Mouse (Mus musculus) erythroblast, embryonic 14.5 days (primary cell): ENCODE results near the gene Ankle2. TPM values are rescaled to one million over a fixed set of nuclear protein-coding genes. Genes with fewer than 3 reads are reported as not detected.

Experiments used
- H3K27me3 ChIP-seq: 2 replicates; pipeline ENCODE4 v1.6.1; 2012; ENCODE audit warnings: inconsistent platforms; ENCODE audit not compliant: control insufficient read depth
- H3K36me3 ChIP-seq: 2 replicates; pipeline ENCODE4 v1.6.1; 2012; ENCODE audit warnings: mild to moderate bottlenecking, inconsistent platforms; ENCODE audit not compliant: control insufficient read depth
- H3K4me1 ChIP-seq: 2 replicates; pipeline ENCODE4 v1.6.1; 2012; ENCODE audit warnings: inconsistent platforms; ENCODE audit not compliant: control insufficient read depth
- H3K4me3 ChIP-seq: replicated peaks from 2 replicates; pipeline ENCODE3; 2012; ENCODE audit warnings: moderate library complexity, mild to moderate bottlenecking, inconsistent platforms
- H3K9me3 ChIP-seq: 2 replicates; pipeline ENCODE4 v1.6.1; 2012; ENCODE audit warnings: low read length, inconsistent platforms, mixed read lengths; ENCODE audit not compliant: control insufficient read depth
- GATA1 ChIP-seq: IDR thresholded peaks from 2 replicates; pipeline ENCODE4 v1.6.1; 2012; ENCODE audit warnings: low read length, inconsistent platforms, mixed read lengths
- TAL1 ChIP-seq: IDR thresholded peaks from 3 replicates; pipeline ENCODE4 v1.6.1; 2012; ENCODE audit warnings: low read length, inconsistent platforms, mixed read lengths
- polyA plus RNA-seq: library from polyadenylated mRNA; stranded (reverse); fragments of >175 nt; gene quantifications from 2 replicates; pipeline ENCODE4 v1.2.3, GENCODE M21; 2012

The Ankle2 gene
- polyA plus RNA-seq = 0.27 TPM in 2 replicates

GRCm38 (mm10) chr5:110230780-110231461, at the start of gene Ankle2:
Gene Ankle2, plus strand, starts transcription at chr5:110231004.
- no peak for TF ChIP-seq TAL1
- TF ChIP-seq GATA1 = no peak
- peak within 1 kb of the TSS; percentile 99 for H3K4me3 ChIP-seq
- H3K9me3 ChIP-seq = no peaks in the 10 kb centered on the region
- peaks cover 28% of the 10 kb centered on the region for H3K4me1 ChIP-seq
- H3K27me3 ChIP-seq = no peaks in the 10 kb centered on the region
- peaks cover 37% of the 10 kb centered on the region for H3K36me3 ChIP-seq

GRCm38 (mm10) chr5:110181716-110182115, 49.1 kb upstream of the Ankle2 start:
- TF ChIP-seq GATA1 = no peak
- no peak for TF ChIP-seq TAL1
- Histone ChIP-seq H3K9me3 (no peaks in the 10 kb centered on the region), H3K4me3 (no peak overlapping the region), H3K4me1 (peaks cover 28% of the 10 kb centered on the region), H3K36me3 (peaks cover 41% of the 10 kb centered on the region), H3K27me3 (no peaks in the 10 kb centered on the region)

GRCm38 (mm10) chr5:110203164-110203895, 27.5 kb upstream of the Ankle2 start:
- H3K4me3 ChIP-seq = no peak overlapping the region
- peaks cover 73% of the 10 kb centered on the region for H3K36me3 ChIP-seq
- H3K27me3 ChIP-seq = no peaks in the 10 kb centered on the region
- TF ChIP-seq GATA1 (no peak), TAL1 (no peak)
- H3K9me3 ChIP-seq = no peaks in the 10 kb centered on the region
- H3K4me1 ChIP-seq = no peaks in the 10 kb centered on the region

GRCm38 (mm10) chr5:110204777-110205176, 26.0 kb upstream of the Ankle2 start:
- no peak overlapping the region for H3K4me3 ChIP-seq
- TF ChIP-seq TAL1 (no peak), GATA1 (no peak)
- no peaks in the 10 kb centered on the region for H3K9me3 ChIP-seq
- H3K27me3 ChIP-seq = no peaks in the 10 kb centered on the region
- peaks cover 84% of the 10 kb centered on the region for H3K36me3 ChIP-seq
- H3K4me1 ChIP-seq = no peaks in the 10 kb centered on the region

- H3K36me3 ChIP-seq = peaks cover 84% of the 10 kb centered on the region
- no peaks in the 10 kb centered on the region for H3K4me1 ChIP-seq
- H3K4me3 ChIP-seq = no peak overlapping the region
- no peak for TF ChIP-seq TAL1
- no peak for TF ChIP-seq GATA1
- no peaks in the 10 kb centered on the region for H3K9me3 ChIP-seq
- no peaks in the 10 kb centered on the region for H3K27me3 ChIP-seq
Measured at GRCm38 (mm10) chr5:110211312-110211711, 19.5 kb upstream of the Ankle2 start.

GRCm38 (mm10) chr5:110216780-110217179, 14.0 kb upstream of the Ankle2 start:
- Histone ChIP-seq H3K27me3 (no peaks in the 10 kb centered on the region), H3K4me1 (no peaks in the 10 kb centered on the region), H3K4me3 (no peak overlapping the region), H3K9me3 (no peaks in the 10 kb centered on the region), H3K36me3 (peaks cover 84% of the 10 kb centered on the region)
- TF ChIP-seq GATA1 = no peak
- no peak for TF ChIP-seq TAL1

GRCm38 (mm10) chr5:110220331-110220730, 10.5 kb upstream of the Ankle2 start:
- H3K27me3 ChIP-seq = no peaks in the 10 kb centered on the region
- no peaks in the 10 kb centered on the region for H3K9me3 ChIP-seq
- no peak overlapping the region for H3K4me3 ChIP-seq
- H3K36me3 ChIP-seq = peaks cover 76% of the 10 kb centered on the region
- TF ChIP-seq TAL1 = no peak
- no peak for TF ChIP-seq GATA1
- no peaks in the 10 kb centered on the region for H3K4me1 ChIP-seq

GRCm38 (mm10) chr5:110222757-110223156, 8.0 kb upstream of the Ankle2 start:
- Histone ChIP-seq H3K4me1 (no peaks in the 10 kb centered on the region), H3K9me3 (no peaks in the 10 kb centered on the region), H3K27me3 (no peaks in the 10 kb centered on the region), H3K36me3 (peaks cover 70% of the 10 kb centered on the region), H3K4me3 (no peak overlapping the region)
- no peak for TF ChIP-seq TAL1
- no peak for TF ChIP-seq GATA1

- TF ChIP-seq GATA1 = no peak
- no peak for TF ChIP-seq TAL1
- Histone ChIP-seq H3K4me1 (peaks cover 6% of the 10 kb centered on the region), H3K4me3 (no peak overlapping the region), H3K27me3 (no peaks in the 10 kb centered on the region), H3K36me3 (peaks cover 51% of the 10 kb centered on the region), H3K9me3 (no peaks in the 10 kb centered on the region)
Measured at GRCm38 (mm10) chr5:110225056-110225455, 5.7 kb upstream of the Ankle2 start.
